Mouse (Mus musculus): Measurements from ENCODE around the gene Aldh3b1.

The Aldh3b1 gene

DNA sequence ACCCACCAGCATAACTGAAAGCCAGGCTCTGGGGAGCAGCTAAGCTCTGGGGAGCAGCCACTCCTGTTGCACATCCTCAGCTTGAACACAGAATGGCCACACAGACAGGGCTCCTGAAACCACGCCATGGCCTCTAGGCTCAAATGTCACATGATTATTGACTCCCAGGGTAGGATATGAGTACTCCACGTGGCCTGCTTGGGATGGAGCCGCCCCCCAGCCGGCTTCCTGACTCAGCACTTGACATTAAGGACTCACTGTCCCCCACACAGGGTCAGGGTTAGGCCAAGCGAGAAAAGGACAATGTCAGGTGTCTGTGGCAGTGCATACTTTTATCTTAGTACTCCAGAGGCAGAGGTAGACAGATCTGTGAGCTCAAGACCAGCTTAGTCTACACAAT is 19.4 kb downstream of the Aldh3b1 start:
- DNase-seq (ENCODE audit: low read depth): no peak

DNA sequence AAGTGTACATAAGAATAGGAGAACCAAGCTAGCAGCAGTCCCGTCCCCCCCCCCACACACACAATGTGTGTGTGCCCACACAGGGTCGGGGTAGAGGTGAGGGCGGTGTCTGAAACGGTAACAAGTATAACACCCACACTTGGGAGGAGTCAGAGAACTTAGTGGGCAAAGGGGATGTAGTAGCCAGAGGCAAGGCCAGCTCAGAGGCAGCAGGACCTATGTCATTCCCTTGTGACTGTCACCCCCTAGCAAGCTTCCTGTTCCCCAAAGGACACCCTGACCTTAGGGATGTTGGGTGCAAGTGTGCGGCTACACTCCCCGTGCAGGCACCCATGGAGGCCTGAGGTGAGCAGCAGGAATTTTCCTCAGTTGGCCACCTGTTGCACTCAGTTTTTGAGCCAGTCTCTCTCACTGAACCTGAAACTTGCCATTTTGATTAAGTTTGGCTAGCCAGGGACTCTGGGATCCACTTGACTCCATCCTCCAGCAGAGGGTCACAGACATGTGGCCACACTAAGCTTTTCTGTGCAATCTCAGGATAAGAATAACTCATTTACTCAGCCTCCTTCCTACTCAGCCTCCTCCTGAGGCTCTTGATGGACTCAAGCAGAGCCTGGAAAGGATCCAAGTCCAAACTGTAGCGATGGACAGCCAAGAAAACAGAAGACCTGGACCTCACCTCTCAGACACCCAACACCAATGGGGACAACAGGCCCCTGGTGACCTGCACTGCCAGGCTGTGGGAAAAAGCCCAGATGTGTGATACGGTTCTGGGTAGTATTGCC is 21.5 kb downstream of the Aldh3b1 start:
- DNase-seq (ENCODE audit: low read depth): no peak

DNA sequence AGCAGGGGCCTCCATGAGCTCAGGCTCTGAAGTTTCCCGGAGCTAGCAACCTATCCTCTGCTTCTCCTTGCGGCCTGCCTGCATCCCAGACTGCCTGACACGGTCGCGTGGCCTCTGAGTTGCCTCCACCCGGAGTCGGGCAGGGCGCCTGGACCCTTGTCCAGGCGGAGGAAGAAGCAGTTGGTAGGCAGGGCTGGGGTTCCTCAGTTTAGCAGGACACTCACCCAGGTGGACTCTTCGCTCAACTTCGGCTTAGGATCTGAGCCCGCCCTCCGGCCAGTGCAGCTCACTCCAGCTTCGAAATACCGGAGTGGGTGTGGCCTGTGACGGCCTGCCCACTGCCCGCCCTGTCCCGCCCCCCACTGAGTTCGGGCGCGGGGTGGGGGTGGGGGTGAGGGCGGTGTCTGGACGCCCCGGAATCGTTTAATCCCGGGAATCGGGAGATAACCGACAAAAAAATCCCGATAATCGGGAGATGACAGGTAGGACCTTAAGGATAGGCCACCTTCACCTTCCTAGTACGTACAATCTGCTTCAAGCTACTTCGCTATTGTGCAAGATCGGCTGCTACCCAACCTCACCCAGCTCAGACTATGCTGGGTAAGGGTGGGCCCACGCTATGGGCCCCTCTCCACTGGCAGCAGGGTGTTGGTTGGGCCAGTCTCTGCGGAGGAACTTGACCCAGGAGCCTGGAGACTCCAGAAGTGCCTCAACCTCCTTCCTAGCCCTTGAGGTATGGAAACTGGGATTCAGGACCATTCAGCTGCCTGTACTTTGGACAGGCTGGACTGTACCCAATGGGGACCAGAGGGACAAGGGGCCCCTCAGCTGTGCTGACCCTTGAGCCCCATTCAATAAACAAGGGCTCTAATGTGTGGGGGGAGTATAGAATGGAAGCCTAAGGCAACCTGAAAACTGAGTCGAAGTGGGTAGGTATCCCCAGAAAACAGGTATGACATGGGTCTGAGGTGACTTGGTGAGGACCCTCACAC is 22.5 kb downstream of the Aldh3b1 start, which contains the start of gene Tcirg1:
Gene Tcirg1, minus strand, starts transcription at position 339 of the 992 bp plus-strand sequence.
- peak; percentile 79 for DNase-seq (ENCODE audit: low read depth)

DNA sequence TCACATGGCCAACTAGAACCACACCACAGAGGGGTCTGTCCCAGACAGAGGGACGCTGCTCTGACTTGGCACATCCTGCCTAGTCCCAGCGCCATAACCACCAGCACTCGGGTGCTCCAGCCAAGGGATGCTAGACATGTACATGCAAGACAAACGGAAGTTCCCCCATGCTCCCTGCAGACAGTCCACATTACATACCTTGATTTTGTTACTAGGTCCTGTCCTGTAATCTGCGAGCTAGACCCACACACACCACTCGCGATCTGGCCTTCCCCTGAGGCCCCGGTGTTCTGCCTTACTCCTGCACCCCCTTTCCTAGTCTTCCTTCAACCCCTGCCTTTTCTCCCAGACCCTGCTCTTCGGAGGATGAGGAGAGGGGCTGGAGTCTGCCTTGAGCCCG is 23.3 kb downstream of the Aldh3b1 start:
- peak; percentile 43 for DNase-seq (ENCODE audit: low read depth)

DNA sequence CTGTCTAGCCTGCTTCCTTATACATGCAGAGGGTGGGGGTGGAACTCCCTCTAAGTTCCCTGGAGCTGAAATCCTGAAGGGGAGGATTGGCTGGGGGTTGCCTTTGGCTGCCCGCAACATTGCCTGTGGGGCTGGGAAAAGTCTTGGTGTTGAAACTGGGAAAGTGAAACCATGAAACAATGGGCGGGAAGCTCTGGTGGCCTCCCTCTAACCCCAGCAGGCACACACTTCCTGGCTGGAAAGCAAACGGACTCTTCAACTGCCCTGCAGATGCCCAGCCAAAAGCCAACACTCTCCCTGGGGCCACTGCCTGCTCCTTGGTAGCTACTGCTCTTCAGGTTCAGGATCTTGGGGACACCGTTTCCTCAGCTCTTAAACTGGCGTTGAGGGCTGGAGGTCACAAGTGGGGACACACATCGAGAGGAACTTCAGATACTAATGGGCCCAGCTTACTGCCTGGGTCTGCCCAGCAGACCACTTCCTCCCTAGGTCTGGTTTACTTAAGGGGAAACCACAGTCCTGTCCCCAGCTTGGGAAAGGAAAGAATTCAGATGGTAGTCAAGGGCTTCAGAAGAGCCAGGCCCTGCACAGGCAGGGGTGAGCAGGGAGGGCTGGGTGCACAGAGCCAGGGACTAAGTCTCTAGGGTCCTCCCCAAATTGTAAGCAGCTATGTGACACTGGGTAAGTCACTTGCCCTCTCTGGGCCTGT is 24.2 kb downstream of the Aldh3b1 start:
- peak; percentile 30 for DNase-seq (ENCODE audit: low read depth)

DNA sequence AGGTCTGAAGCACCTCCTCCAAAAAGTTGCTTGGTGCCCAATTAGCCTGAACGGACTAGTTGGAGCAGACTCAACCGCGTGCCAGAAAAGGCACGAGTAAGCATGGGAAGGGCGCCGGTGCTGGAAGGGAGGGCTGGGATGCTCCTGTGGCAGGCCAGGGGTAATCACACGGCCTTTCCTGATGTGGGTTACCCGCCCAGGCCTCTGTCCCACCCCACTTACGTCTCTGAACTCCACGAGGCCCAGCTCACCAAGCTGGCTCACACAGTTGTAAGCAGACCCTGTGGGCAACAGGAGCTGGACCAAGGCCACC is 25.3 kb downstream of the Aldh3b1 start:
- DNase-seq (ENCODE audit: low read depth): no peak

DNA sequence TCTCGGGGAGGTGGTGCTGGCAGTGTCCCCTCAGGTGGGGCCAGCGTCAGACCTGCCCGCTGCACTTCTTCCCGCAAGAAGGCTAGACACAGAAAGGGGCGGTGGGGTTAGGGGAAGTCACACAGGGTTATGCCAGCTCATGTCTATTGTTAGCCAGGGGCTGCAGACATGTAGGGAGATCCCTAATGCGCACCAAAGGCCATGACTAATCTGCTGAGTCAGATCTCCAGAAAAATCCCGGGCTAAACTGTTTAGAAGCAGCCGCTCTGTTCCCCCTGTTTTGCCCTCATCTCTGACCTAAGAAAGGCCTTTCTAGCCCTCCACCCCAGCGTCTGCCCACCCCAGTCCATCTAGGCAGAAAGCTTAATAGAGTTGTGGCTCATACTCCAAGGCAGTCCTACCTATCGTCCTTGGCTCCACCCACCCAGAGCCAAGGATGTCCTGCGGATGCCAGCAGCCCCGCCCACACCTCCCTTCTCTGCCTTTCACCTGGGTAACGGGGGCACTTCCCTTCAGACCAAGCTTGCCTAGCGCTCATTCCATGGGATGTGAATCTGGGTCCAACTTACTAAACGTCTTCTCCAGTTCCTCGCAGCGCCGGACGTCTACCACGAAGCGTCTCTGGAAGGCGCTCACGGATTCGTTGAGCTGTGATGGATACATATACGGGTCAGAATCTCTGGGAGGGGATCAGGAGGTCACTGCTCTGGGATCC is 25.8 kb downstream of the Aldh3b1 start:
- DNase-seq (ENCODE audit: low read depth): no peak

DNA sequence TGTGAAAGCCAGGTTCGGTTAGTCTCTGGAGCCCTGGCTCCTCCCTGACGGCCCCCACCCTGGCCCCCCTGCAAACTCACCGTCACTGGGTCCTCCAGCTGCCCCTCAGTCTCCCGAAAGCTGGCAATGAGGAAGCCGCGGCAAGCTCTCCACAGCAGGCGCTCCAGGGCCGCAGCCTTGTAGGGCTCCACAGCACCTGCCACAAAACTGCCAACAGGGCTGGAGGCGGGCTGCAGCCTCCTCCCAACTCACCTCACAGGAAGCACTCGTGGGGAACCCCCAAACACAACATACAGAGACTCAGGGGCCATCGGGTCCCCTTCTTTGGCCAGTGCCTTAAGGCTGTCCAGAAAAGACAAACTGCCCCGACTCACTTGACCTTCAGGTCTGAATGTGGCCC is 26.6 kb downstream of the Aldh3b1 start:
- no peak for DNase-seq (ENCODE audit: low read depth)

DNA sequence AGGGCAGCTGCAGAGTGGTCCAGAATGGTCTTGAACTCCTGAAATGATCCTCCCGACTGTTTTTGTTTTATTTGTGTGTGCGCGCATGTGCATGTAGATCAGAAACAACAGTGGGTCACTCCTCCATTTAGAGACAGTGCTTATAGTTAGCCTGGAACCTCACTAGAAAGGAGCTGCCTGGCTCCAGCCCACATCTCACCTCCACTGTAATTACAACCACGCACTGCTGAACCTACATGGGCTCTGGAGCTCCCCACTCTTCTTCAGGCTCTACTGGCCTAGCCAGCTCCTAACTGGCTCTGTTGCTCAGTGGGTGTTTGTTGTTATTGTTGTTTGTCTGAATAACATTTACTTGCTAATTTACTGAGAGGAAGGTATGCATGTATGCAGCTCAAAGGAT is 30.0 kb downstream of the Aldh3b1 start:
- DNase-seq (ENCODE audit: low read depth): no peak

DNA sequence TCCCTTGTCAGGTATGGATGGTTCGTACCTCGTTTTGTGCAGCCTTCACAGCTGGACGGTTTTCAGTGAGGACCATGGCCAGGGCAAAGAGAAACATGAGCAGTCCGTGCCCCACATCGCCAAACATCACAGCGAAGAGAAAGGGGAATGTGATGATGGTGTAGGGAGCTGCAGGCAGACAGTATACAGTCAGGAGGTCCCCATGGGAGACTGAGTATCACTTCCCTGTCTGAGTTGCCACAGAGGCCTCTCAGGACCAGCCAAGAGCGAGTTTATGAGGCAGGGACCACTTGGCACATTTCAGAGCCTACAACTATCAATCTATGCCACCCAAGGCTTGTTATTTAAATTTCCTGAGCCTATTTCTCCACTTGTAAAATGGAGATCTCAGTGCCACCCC is 30.7 kb downstream of the Aldh3b1 start:
- no peak for DNase-seq (ENCODE audit: low read depth)

DNA sequence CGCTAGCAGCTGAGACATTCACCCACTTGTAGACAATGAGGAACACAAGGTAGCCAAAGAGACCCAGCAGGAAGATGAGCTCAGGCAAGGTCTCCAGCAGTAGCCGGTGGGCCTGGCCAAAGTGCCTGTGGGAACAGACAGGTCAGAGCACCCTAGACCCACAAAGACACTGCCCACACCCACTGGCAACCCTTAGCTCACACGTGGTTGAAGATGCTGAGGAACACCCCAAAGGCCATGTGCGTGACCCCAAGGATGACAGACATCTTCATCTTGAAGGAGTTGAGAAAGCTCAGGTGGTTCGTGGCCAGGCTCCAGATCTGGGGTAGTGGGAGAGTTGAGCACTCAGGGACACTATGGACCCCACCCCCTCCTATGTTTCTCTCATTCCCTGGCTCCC is 32.1 kb downstream of the Aldh3b1 start:
- DNase-seq (ENCODE audit: low read depth): no peak

DNA sequence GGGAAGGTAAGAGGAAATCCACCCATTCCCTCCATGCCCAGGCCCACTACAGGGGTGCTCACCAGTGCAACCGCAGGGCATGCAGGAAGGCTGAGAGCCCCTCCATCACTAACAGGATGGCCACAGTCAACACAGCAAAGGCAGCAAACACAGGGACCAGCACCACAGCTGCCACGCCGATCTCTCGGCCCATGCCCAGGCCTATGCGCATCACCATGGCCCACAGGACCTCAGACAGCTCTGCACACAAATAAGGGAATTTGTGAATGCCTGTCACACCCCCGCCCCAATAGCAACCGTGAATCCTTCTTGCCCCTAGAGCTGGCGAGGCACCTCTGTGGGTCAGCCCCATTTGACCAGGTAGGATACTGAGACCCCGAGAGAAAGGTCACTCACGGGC is 33.4 kb downstream of the Aldh3b1 start:
- no peak for DNase-seq (ENCODE audit: low read depth)

DNA sequence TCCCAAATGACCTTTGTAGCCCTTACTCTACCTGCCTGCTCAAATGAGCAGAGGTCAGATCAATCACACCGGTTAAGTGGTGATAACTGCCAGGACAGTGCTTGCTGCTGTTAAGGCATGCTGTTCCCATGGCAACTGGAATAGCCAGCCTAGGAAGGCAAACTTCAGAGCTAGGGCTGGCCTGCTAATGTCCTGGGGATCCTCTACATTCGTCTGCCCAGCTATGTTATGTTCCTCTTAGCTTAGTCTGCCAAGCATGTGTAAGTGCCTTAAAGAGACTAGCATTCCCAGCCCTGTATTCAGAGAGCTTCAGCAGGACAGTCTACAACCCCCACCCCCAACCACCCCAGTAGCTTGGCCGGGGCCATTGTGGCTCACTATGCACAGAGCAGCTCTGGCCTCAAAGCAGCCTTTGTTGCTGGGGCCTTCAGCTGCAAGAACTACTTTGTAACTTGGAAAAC is 34.4 kb downstream of the Aldh3b1 start:
- no peak for DNase-seq (ENCODE audit: low read depth)

DNA sequence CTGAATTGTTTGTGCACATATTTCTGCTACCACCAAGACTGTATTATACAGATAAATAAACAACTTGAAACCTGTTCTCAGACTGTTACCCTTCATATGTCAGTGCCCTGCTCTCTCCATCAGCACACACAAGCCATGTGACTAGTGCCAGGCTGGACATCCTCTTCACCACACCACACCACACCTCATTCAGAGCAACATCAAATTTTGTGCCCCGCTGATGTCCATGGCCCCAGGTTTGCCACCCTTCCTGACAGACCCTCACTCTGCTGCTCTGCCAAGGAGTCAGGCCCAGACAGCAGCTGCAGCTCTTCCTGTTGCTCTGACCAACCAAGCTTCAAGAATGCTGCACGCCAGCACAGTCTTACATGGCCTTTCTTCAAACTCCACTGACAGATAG is 35.3 kb downstream of the Aldh3b1 start:
- DNase-seq (ENCODE audit: low read depth): no peak

DNA sequence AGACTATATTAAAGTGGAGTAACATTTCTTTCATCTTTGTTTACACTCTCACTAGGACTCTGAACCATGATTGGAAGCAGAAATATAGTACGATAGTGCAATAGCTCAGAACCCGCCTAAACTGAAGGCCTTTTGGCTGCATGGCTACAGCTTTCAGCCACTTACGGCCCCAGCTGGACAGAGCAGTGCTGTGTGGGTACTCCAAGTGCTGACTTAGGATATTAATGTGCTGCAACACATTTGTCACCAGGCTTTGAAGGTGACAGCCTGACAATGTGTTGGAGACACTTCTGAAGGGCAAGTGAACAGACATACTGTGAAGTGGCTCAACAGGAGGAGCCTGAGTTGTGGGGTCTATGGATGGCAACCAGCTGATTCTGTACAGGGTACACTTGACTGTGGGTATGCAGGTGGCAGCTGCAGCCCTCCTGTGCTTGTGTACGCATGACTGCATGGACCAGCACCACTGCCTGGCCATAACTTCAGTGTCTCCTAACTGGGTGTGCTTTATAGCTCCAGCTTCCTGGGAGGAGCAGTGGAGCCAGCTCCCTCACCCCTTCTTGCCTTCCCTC is 36.0 kb downstream of the Aldh3b1 start:
- DNase-seq (ENCODE audit: low read depth): no peak

DNA sequence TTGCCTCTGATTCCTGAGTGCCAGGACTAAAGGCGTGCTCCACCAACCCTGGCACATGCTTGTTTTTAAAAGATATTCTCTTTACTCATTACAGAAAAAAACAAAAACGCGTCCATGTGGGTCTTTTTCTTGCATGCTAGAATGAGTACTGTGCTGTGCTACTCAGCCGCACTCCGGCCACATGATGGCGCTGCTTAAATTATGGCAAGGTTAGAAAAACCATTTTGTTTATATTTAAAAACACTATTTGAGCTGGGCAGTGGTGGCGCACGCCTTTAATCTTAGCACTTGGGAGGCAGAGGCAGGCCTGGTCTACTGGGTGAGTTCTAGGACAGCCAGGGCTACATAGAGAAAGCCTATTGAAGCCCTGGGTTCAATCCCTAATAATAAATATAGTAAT is 39.4 kb downstream of the Aldh3b1 start:
- DNase-seq (ENCODE audit: low read depth): peak; percentile 63

DNA sequence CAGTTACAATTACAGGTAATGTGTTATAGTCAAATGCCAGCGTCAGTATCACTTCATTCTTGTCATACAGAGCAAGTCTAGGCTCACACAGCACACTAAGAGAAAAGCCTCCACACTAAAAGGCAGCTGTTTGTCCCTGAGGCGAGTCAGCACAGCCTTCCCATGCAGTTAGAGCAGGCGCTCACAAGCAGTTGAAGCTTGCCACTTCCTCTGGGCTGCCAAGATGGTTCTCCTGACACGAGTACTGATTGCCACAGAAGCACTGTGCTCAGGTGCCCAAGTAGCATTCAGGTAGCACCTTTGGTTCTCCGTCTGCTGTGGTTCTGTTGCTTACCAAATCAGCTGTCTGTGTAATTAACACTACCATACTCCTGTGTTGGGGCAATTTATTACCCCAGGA is 40.5 kb downstream of the Aldh3b1 start:
- DNase-seq (ENCODE audit: low read depth): no peak

DNA sequence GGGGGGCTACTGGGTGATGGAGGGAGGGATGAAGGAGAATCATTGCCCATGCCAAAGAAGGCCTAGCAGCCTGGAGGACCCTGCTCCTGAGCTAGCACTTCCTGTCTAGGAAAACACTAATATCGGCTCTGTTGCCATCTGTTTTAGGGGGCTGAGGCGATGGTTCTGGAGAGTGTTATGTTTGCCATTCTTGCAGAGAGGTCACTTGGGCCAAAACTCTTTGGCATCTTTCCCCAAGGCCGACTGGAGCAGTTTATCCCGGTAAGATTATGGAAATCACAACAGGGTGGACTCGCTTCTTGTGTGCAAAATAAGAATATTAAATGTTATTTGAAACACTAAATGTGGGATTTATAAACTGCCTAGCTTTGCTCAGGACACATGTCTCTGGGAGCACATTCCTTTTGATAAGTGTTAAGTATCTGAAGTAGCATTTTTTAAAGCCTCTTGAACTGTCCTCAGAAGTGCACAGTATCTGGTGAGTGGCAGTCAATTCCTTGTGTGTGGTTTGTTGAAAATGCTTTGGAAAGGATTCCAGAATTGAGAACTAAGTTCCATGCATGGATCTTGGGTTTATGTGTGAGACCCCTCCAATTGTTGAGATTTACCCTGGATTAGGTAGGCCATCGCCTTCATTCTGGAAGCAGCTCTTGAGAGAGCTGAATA is 45.1 kb downstream of the Aldh3b1 start:
- no peak for DNase-seq (ENCODE audit: low read depth)

DNA sequence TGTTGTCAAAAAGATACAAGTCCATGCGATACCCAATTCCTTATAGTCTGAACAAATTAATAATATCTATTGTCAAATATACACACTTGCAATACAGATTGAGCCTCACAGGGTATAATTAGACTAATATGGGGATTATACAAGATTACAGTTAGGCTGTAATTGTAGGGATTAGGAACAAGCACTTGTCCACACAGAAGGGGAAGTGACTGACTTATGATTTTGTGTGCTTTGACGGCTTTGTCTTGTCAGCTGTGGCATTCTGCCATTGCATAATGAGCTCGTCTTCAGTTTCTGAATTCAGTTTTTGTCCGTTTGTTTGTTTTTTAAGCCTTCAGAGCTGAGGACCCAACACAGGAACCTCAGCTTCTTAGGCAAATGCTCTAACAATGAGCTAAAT is 47.4 kb downstream of the Aldh3b1 start:
- DNase-seq (ENCODE audit: low read depth): no peak

DNA sequence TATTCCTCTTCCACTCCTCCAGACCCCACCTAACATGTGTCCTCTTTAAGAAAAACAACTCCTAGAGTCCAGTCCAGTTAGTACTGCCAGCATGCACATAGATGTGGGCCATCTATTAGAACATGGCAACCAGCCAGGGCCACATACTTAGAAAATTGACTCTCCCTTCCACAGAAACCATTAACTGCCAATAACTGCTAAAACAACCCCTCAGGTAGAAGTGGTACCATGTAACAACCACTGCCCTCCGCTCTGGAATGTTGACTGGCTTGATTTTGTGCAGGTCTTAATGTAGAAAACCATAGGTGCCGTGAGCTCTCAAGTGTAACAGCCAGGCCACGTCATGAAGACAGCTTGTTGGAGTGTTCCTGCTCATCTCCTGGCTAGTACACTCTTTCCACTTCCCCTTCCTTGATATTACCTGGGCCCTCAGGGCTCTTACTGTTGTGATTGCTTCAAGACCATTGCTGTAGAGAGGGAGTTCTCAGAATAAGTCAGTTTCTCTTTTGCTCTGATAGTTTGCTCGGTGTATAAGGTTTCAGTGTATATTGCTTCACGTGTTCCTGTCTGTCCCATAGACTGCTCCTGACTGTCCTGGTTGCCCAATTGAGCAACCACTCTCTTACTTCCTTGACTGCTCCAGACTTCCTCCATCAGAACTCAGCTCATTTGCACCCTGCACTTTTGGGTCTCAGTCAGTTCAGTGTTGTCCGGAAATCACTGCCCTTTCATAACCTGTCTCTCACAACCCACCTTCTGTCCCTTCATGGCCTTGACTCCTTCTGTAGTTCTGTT is 49.4 kb downstream of the Aldh3b1 start:
- no peak for DNase-seq (ENCODE audit: low read depth)

Data from naive thymus-derived CD4-positive, alpha-beta T cell, adult 2 months (primary cell).